Mouse (Mus musculus): ENCODE measurements around the gene Gm47985. TPM values are rescaled to one million over a fixed set of nuclear protein-coding genes. Genes with fewer than 3 reads are reported as not detected.

Gm47985 gene
- not detected for polyA plus RNA-seq (2017; shearing (Covaris generic))

DNA sequence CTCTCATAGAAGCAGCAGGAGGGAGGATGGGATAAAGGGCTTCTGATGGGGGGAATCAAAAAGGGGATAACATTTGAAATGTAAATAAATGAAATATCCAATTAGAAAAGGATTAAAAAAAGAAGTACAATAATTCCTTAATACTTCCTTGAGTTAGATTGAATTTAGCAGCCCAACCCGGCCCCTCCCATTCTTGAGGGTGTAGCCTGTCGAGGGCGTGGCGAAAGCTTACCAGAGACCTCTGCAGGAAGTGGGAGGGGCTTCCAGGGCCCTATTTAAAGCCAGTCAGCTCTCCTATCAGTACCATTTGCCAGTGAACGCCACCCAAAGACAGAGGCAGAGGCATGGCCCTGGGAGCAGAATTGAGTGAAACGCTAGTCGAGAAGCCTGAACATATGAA lies at the start of gene Gm47985:
Gm47985 (plus strand) TSS at position 272 of the 400 bp plus-strand sequence.

GRCm38 (mm10) chr1:151192075-151192474 lies 9.7 kb downstream of the Gm47985 start, which contains the start of gene Gm8947:
Gm8947 (plus strand) TSS chr1:151192376.

DNA sequence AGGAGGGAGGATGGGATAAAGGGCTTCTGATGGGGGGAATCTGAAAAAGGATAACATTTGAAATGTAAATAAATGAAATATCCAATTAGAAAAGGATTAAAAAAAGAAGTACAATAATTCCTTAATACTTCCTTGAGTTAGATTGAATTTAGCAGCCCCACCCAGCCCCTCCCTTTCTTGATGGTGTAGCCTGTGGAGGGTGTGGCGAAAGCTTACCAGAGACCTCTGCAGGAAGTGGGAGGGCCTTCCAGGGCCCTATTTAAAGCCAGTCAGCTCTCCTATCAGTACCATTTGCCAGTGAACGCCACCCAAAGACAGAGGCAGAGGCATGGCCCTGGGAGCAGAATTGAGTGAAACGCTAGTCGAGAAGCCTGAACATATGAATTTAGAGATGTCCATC lies 15.8 kb downstream of the Gm47985 start, which contains the start of gene Gm47995:
Gm47995 (plus strand) TSS at position 329 of the 400 bp plus-strand sequence.

GRCm38 (mm10) chr1:151203818-151204217 lies 21.5 kb downstream of the Gm47985 start, which contains the start of gene 3110040M04Rik:
3110040M04Rik (plus strand) TSS chr1:151204121.

DNA sequence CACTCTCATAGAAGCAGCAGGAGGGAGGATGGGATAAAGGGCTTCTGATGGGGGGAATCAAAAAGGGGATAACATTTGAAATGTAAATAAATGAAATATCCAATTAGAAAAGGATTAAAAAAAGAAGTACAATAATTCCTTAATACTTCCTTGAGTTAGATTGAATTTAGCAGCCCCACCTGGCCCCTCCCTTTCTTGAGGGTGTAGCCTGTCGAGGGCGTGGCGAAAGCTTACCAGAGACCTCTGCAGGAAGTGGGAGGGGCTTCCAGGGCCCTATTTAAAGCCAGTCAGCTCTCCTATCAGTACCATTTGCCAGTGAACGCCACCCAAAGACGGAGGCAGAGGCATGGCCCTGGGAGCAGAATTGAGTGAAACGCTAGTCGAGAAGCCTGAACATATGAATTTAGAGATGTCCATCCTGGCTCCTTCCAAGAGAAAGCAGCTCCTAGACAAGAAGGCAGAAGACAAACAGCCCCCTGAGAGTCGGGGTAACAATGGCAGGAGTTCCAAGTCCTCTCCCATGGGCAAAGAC lies 27.6 kb downstream of the Gm47985 start, which contains the start of gene Gm47996:
Gm47996 (plus strand) TSS at position 308 of the 532 bp plus-strand sequence.

Other genes starting within 250 kb of the Gm47985 start
- gene Hmcn1, start 189.1 kb upstream of the Gm47985 start, polyA plus RNA-seq (2017; shearing (Covaris generic)): 0.49 TPM
- not detected for gene Gm8947, start 9.8 kb downstream of the Gm47985 start, polyA plus RNA-seq (2017; shearing (Covaris generic))
- gene Gm47995, start 15.9 kb downstream of the Gm47985 start, polyA plus RNA-seq (2017; shearing (Covaris generic)): not detected
- gene 3110040M04Rik, start 21.6 kb downstream of the Gm47985 start, polyA plus RNA-seq (2017; shearing (Covaris generic)): not detected
- not detected for gene Gm47996, start 27.6 kb downstream of the Gm47985 start, polyA plus RNA-seq (2017; shearing (Covaris generic))
- 197 TPM for gene Ivns1abp, start 161.9 kb downstream of the Gm47985 start, polyA plus RNA-seq (2017; shearing (Covaris generic))
- 41.6 TPM for gene Swt1, start 245.9 kb downstream of the Gm47985 start, polyA plus RNA-seq (2017; shearing (Covaris generic))
- gene Trmt1l, start 246.0 kb downstream of the Gm47985 start, polyA plus RNA-seq (2017; shearing (Covaris generic)): 90.7 TPM